Mouse (Mus musculus): ENCODE measurements around the gene Stk10. TPM values are rescaled to one million over a fixed set of nuclear protein-coding genes. Genes with fewer than 3 reads are reported as not detected.
A peak's percentile ranks its signal among the peaks of the same experiment; 100 is the strongest.

Gene Stk10
- polyA plus RNA-seq, 1 experiment from 2014 or later = 2.0 TPM

- peak; percentile 35 for DNase-seq (ENCODE audit: extremely low spot score, low spot score)
- peaks cover 59% of the 10 kb centered on the region for H3K4me1 ChIP-seq
- H3K36me3 ChIP-seq (replicated peaks) = no peaks in the 10 kb centered on the region
- H3K27ac ChIP-seq = peak overlapping the region; percentile 83
- peak overlapping the region; percentile 65 for H3K4me3 ChIP-seq
- peaks cover 61% of the 10 kb centered on the region for H3K27me3 ChIP-seq (ENCODE audit: poor library complexity, severe bottlenecking)
- WGBS = under 1% methylated on average over 24 of the region's 24 CpGs
- H3K9me3 ChIP-seq = no peaks in the 10 kb centered on the region
Observed at GRCm38 (mm10) chr11:32533482-32534261, 567 bp downstream of the Stk10 start.

DNA sequence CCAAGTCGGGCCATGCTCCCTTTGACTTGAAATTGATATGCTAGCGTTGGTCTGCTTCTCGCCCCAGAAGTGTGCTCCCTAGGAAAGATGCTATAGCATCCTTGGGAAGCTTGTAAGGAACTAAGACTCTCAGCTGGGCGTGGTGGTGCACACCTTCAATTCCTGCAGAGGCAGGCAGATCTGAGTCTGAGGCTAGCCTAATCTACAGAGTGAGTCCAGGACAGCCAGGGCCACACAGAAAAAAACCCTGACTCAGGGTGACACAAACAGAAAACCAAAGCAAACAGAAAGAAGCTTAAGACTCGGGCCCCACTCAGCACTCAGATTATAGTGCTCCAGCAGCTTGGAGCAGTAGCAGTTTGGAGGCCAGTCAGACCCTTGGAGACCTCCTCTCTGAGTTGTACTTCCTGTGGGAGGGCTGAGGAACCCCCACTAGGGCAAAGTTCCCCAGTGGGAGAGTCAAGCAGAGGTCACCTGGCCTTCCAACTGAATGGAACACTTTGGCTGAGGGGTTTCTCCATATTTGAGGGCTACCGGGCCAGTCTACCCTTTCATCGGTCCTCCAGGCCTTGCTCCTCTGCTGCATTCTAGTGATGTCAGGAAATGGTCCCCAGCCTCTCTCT lies 1.5 kb downstream of the Stk10 start:
- H3K36me3 ChIP-seq (replicated peaks) = no peaks in the 10 kb centered on the region
- peaks cover 70% of the 10 kb centered on the region for H3K27me3 ChIP-seq (ENCODE audit: poor library complexity, severe bottlenecking)
- DNase-seq (ENCODE audit: extremely low spot score, low spot score) = no peak
- H3K9me3 ChIP-seq = no peaks in the 10 kb centered on the region
- peaks cover 61% of the 10 kb centered on the region for H3K4me1 ChIP-seq
- H3K4me3 ChIP-seq = peak overlapping the region; percentile 65
- H3K27ac ChIP-seq = no peak overlapping the region
- 70% methylated on average over 7 of the region's 7 CpGs for WGBS

DNA sequence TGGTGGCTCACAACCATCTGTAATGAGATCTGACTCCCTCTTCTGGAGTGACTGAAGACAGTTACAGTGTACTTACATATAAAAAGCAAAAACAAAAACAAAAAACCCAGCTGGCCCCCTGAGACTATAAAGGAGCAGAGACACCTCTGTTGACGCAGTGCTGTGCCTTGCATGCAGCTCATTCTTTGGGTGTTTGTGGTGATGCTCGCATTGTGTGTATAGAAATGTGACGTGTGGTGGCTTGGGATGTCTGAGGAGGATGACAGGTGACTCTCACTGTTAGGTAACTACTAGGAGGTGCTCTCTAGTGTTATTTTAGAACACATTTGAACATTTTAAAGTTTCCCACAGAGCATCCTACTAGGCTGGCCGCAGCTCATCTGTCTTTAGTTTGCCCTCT lies 2.5 kb downstream of the Stk10 start:
- 88% methylated on average over 4 of the region's 4 CpGs for WGBS
- H3K27me3 ChIP-seq (ENCODE audit: poor library complexity, severe bottlenecking) = peaks cover 76% of the 10 kb centered on the region
- no peaks in the 10 kb centered on the region for H3K36me3 ChIP-seq (replicated peaks)
- no peaks in the 10 kb centered on the region for H3K9me3 ChIP-seq
- H3K4me1 ChIP-seq = peaks cover 65% of the 10 kb centered on the region
- DNase-seq (ENCODE audit: extremely low spot score, low spot score) = no peak
- H3K4me3 ChIP-seq = no peak overlapping the region
- no peak overlapping the region for H3K27ac ChIP-seq

- Histone ChIP-seq H3K9me3 (no peaks in the 10 kb centered on the region), H3K4me1 (peaks cover 65% of the 10 kb centered on the region), H3K4me3 (no peak overlapping the region), H3K36me3 (replicated peaks) (no peaks in the 10 kb centered on the region), H3K27me3 (ENCODE audit: poor library complexity, severe bottlenecking) (peaks cover 63% of the 10 kb centered on the region), H3K27ac (no peak overlapping the region)
- DNase-seq (ENCODE audit: extremely low spot score, low spot score) = peak; percentile 58
- WGBS = 22% methylated on average over 7 of the region's 7 CpGs
Observed at GRCm38 (mm10) chr11:32536954-32537353, 3.8 kb downstream of the Stk10 start.

GRCm38 (mm10) chr11:32538435-32538834 lies 5.3 kb downstream of the Stk10 start:
- 67% methylated on average over 6 of the region's 6 CpGs for WGBS
- H3K27me3 ChIP-seq (ENCODE audit: poor library complexity, severe bottlenecking) = peaks cover 57% of the 10 kb centered on the region
- no peaks in the 10 kb centered on the region for H3K36me3 ChIP-seq (replicated peaks)
- no peak overlapping the region for H3K4me3 ChIP-seq
- DNase-seq (ENCODE audit: extremely low spot score, low spot score) = no peak
- peaks cover 62% of the 10 kb centered on the region for H3K4me1 ChIP-seq
- no peaks in the 10 kb centered on the region for H3K9me3 ChIP-seq
- peak overlapping the region; percentile 9; the same call in 1 of the 2 replicates for H3K27ac ChIP-seq

GRCm38 (mm10) chr11:32538846-32539245 lies 5.7 kb downstream of the Stk10 start:
- 85% methylated on average over 4 of the region's 4 CpGs for WGBS
- Histone ChIP-seq H3K4me1 (peaks cover 58% of the 10 kb centered on the region), H3K9me3 (no peaks in the 10 kb centered on the region), H3K27me3 (ENCODE audit: poor library complexity, severe bottlenecking) (peaks cover 53% of the 10 kb centered on the region), H3K4me3 (no peak overlapping the region), H3K36me3 (replicated peaks) (no peaks in the 10 kb centered on the region), H3K27ac (0 out of 2 replicates have a peak overlapping the region, but pooled peaks have one; percentile 9)
- no peak for DNase-seq (ENCODE audit: extremely low spot score, low spot score)

- H3K4me3 ChIP-seq = no peak overlapping the region
- DNase-seq (ENCODE audit: extremely low spot score, low spot score) = no peak
- 91% methylated on average over 7 of the region's 7 CpGs for WGBS
- H3K27ac ChIP-seq = no peak overlapping the region
- no peaks in the 10 kb centered on the region for H3K9me3 ChIP-seq
- no peaks in the 10 kb centered on the region for H3K36me3 ChIP-seq (replicated peaks)
- H3K27me3 ChIP-seq (ENCODE audit: poor library complexity, severe bottlenecking) = peaks cover 44% of the 10 kb centered on the region
- peaks cover 49% of the 10 kb centered on the region for H3K4me1 ChIP-seq
Observed at GRCm38 (mm10) chr11:32539717-32540116, 6.6 kb downstream of the Stk10 start.

DNA sequence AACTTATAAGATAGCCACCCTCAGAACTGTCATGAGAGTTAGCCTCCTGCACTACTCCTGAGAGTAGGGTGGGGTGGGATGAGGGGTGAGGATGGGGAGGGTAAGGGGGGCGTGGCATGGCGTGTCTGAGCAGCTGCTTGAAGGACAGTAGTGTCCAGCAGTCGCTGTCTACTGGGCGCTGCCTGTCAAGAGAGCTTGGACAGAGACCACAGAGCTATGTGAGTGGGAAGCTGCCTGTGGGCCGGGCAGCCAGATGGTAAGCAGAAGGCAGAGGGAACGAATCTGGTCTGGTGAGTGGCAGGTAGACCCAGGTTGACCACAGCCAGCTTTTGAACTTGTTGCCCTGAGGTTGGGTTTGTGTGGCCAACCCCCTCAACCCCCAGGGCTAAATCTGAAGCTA lies 7.4 kb downstream of the Stk10 start:
- Histone ChIP-seq H3K36me3 (replicated peaks) (no peaks in the 10 kb centered on the region), H3K9me3 (no peaks in the 10 kb centered on the region), H3K4me1 (peaks cover 46% of the 10 kb centered on the region), H3K4me3 (no peak overlapping the region), H3K27me3 (ENCODE audit: poor library complexity, severe bottlenecking) (peaks cover 37% of the 10 kb centered on the region), H3K27ac (no peak overlapping the region)
- DNase-seq (ENCODE audit: extremely low spot score, low spot score) = no peak
- 83% methylated on average over 6 of the region's 6 CpGs for WGBS

DNA sequence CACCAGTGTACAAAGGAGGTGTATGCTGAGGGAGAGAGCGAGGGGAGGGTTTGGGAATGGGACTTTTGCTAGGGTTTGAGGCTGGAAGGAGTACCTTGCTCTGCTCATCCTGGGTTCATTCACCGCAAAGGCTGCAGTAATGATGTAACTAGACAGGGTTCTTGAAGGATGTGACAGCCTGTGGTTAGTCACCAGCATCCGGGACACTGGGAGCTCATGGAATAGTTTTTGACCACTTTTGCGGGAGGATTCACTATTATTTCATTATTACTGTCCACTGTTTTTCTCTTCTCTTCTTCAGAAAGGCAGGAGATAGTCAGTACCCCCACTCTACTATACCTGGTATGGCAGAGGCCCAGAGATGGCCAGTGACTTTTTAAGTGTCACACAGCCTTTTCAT lies 9.1 kb downstream of the Stk10 start:
- WGBS = 92% methylated on average over 4 of the region's 4 CpGs
- no peak overlapping the region for H3K4me3 ChIP-seq
- peak overlapping the region; percentile 35; the same call in 1 of the 2 replicates for H3K27ac ChIP-seq
- peaks cover 28% of the 10 kb centered on the region for H3K27me3 ChIP-seq (ENCODE audit: poor library complexity, severe bottlenecking)
- H3K9me3 ChIP-seq = no peaks in the 10 kb centered on the region
- peaks cover 47% of the 10 kb centered on the region for H3K4me1 ChIP-seq
- DNase-seq (ENCODE audit: extremely low spot score, low spot score) = no peak
- no peaks in the 10 kb centered on the region for H3K36me3 ChIP-seq (replicated peaks)

GRCm38 (mm10) chr11:32542687-32543411 lies 9.7 kb downstream of the Stk10 start:
- H3K27me3 ChIP-seq (ENCODE audit: poor library complexity, severe bottlenecking) = peaks cover 27% of the 10 kb centered on the region
- 49% methylated on average over 2 of the region's 3 CpGs for WGBS
- no peaks in the 10 kb centered on the region for H3K36me3 ChIP-seq (replicated peaks)
- H3K4me3 ChIP-seq = no peak overlapping the region
- H3K27ac ChIP-seq = peak overlapping the region; percentile 64
- H3K9me3 ChIP-seq = no peaks in the 10 kb centered on the region
- no peak for DNase-seq (ENCODE audit: extremely low spot score, low spot score)
- H3K4me1 ChIP-seq = peaks cover 46% of the 10 kb centered on the region

DNA sequence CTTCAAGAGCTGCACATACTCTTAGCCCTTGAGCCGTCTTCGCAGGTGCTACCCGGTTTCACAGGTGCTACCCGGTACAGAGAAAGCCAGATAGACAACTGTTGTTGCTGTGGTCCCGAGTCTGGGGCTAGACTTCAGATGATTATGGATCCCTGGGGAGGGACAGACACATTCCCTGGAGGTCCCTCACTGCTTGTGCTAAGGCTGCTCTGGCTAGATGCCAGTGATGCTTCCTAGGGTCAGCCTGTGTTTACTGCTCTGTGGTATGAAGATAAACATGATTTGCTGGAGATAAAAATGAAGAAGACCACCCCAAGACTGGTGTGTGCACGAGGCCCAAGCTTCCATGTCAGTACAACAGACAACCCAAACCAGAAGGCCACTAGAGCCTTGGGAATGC lies 10.9 kb downstream of the Stk10 start:
- 89% methylated on average over 6 of the region's 6 CpGs for WGBS
- Histone ChIP-seq H3K9me3 (no peaks in the 10 kb centered on the region), H3K4me1 (peaks cover 41% of the 10 kb centered on the region)

DNA sequence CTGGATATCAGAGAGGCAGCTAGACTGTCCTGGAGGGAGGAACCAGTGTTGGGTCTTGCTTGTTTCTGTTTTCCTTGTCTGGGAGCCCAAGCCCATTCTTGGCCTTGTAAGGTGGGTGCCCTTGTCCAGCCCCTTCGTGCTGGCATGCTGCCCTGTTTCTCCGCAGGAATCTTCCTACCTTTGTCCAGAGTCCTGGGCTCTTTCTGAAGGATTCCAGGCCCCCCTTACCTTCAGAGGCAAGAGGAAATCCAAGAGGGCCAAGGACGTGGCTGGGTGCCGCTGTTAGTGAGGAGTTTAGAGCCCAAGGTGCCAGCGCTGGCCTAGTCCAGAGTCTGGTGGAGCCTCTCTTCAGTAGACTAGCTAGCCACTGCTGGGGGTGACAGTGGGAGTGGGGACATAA lies 11.4 kb downstream of the Stk10 start:
- Histone ChIP-seq H3K36me3 (replicated peaks) (no peaks in the 10 kb centered on the region), H3K27me3 (ENCODE audit: poor library complexity, severe bottlenecking) (peaks cover 11% of the 10 kb centered on the region; the same call in 1 of the 2 replicates), H3K4me3 (no peak overlapping the region), H3K9me3 (no peaks in the 10 kb centered on the region), H3K27ac (no peak overlapping the region), H3K4me1 (peaks cover 45% of the 10 kb centered on the region)
- WGBS = 96% methylated on average over 5 of the region's 5 CpGs
- no peak for DNase-seq (ENCODE audit: extremely low spot score, low spot score)

More for the DNA sequence above, 10.9 kb downstream of the Stk10 start:
- DNase-seq (ENCODE audit: extremely low spot score, low spot score) = no peak
- H3K27ac ChIP-seq = no peak overlapping the region
- peaks cover 15% of the 10 kb centered on the region for H3K27me3 ChIP-seq (ENCODE audit: poor library complexity, severe bottlenecking)
- no peaks in the 10 kb centered on the region for H3K36me3 ChIP-seq (replicated peaks)
- no peak overlapping the region for H3K4me3 ChIP-seq

DNA sequence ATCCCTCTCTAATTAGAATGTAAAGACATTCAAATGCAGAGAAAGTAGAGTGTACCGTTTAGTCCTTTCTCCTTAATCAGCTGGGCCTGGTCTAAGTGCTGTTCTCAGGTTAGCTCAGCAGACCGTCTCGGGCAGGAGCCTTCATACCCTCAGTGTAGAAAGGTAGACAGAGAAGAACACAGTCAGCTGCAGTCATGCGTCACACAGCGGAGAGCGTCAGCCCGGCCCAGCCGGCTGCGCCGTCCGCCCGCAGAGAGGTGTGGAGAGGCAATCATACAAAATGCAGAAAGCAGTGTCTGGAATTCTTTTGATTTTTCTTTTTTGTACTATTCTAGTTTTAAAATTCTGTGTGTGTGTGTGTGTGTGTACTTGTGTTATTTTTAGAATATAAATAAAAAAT lies 12.5 kb downstream of the Stk10 start:
- Histone ChIP-seq H3K36me3 (replicated peaks) (no peaks in the 10 kb centered on the region), H3K9me3 (no peaks in the 10 kb centered on the region), H3K4me1 (peaks cover 52% of the 10 kb centered on the region), H3K27me3 (ENCODE audit: poor library complexity, severe bottlenecking) (peaks cover under 1% of the 10 kb centered on the region; the same call in 1 of the 2 replicates), H3K27ac (no peak overlapping the region), H3K4me3 (no peak overlapping the region)
- 78% methylated on average over 12 of the region's 12 CpGs for WGBS
- no peak for DNase-seq (ENCODE audit: extremely low spot score, low spot score)
